Mouse (Mus musculus): ENCODE data around the gene Clic1.

- TF ChIP-seq CTCF (IDR thresholded peaks at IDR 0.05; ENCODE audit: low read depth) (no peak), EP300 (IDR thresholded peaks at IDR 0.05; ENCODE audit: low read depth) (peak; percentile 88)
These were observed 40.6 kb downstream of the Clic1 start for GRCm38 (mm10) chr17:35090166-35090932.

Measured in liver, postnatal 0 days (tissue).